Mouse (Mus musculus): Measurements from ENCODE around the gene Cfap57.

DNA sequence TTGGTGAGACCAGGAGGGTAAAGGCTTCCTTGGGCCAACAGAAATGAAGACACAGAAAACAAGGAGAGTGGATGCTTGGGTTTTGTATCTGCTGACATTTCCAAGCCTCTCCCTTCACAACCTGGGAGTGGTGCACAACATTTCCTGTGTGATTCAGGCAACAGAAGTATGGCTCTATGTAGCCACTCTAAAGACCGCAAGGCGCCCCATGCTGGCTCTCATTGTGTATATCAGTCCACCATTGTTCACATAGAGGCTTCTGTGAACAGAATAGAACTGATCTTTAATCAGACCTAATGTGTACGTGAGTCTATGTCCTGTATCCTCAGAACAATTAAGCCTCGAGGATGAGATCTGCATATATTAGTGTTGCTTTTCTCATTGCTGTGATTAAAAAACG is 9.7 kb upstream of the Cfap57 start:
- TF ChIP-seq MAX (IDR thresholded peaks at IDR 0.05; ENCODE audit: low read length), result no peak
- no peak for TF ChIP-seq KAT2A (IDR thresholded peaks at IDR 0.05; ENCODE audit: insufficient replicate concordance, low read length)
- no peak for TF ChIP-seq POLR2A (IDR thresholded peaks at IDR 0.05; ENCODE audit: low read depth, low read length)
- no peak for TF ChIP-seq CTCF (conservative IDR thresholded peaks at IDR 0.05 in 1 of 2, IDR thresholded peaks at IDR 0.05 in 1 of 2; ENCODE audit: low read depth in 2 of 2, low read length in 2 of 2)
- no peak for TF ChIP-seq ELF1 (IDR thresholded peaks at IDR 0.05; ENCODE audit: low read depth, low read length)
- TF ChIP-seq ZC3H11A (IDR thresholded peaks at IDR 0.05; ENCODE audit: low read depth, low read length), result no peak
- no peak for TF ChIP-seq ETS1 (conservative IDR thresholded peaks at IDR 0.05; ENCODE audit: low read depth, low read length)
- no peak for TF ChIP-seq MAZ (IDR thresholded peaks at IDR 0.05; ENCODE audit: low read depth, low read length)
- no peak for TF ChIP-seq ZNF384 (IDR thresholded peaks at IDR 0.05; ENCODE audit: low read depth, low read length)
- TF ChIP-seq CHD2 (IDR thresholded peaks at IDR 0.05; ENCODE audit: low read length), result no peak
- no peak for TF ChIP-seq EP300 (IDR thresholded peaks at IDR 0.05; ENCODE audit: low read length)
- no peak for TF ChIP-seq USF1 (IDR thresholded peaks at IDR 0.05; ENCODE audit: low read depth, low read length)
- TF ChIP-seq HCFC1 (IDR thresholded peaks at IDR 0.05; ENCODE audit: low read depth, low read length), result no peak
